Mouse (Mus musculus) granulocyte monocyte progenitor cell, adult 5-6 weeks (primary cell): ENCODE data around the gene Map3k11. TPM values are rescaled to one million over a fixed set of nuclear protein-coding genes. Genes with fewer than 3 reads are reported as not detected.
A peak's percentile ranks its signal among the peaks of the same experiment; 100 is the strongest.

Experiments
- ATAC-seq: replicated peaks from 2 replicates; pipeline ENCODE4 v1.8.0; 2016; ENCODE audit warnings: mild to moderate bottlenecking, moderate TSS enrichment, inconsistent platforms; ENCODE audit not compliant: poor library complexity, severe bottlenecking
- total RNA-seq, 2 experiments: library from RNA; stranded (forward) in 1 of 2; stranded (reverse) in 1 of 2; fragments of 200-712, 200-1000 nt in 1 of 2; fragments of >200 nt in 1 of 2; fragmentation: Nextera tagmentation in 1 of 2; gene quantifications; 2 replicates each; pipeline ENCODE4 v1.2.3; 2014 to 2017

Gene Map3k11
- total RNA-seq (2014; fragmentation: Nextera tagmentation) = 23.0 and 30.4 TPM in 2 replicates
- total RNA-seq (2017) = 21.9 and 22.2 TPM in 2 replicates

GRCm38 (mm10) chr19:5688200-5689087, at the start of gene Map3k11, which contains the start of gene Pcnx3:
Gene Map3k11 (plus strand): TSS chr19:5688742.
Gene Pcnx3 (minus strand): TSS chr19:5688908.
- ATAC-seq = peak; percentile 59

- no peak for ATAC-seq
Measured at GRCm38 (mm10) chr19:5640339-5640738, 48.2 kb upstream of the Map3k11 start.

- no peak for ATAC-seq
Measured at GRCm38 (mm10) chr19:5641021-5641420, 47.5 kb upstream of the Map3k11 start.

GRCm38 (mm10) chr19:5641641-5642040, 46.9 kb upstream of the Map3k11 start:
- no peak for ATAC-seq

- ATAC-seq = no peak
Measured at GRCm38 (mm10) chr19:5645280-5645679, 43.3 kb upstream of the Map3k11 start.

GRCm38 (mm10) chr19:5646731-5647330, 41.7 kb upstream of the Map3k11 start:
- ATAC-seq = no peak

GRCm38 (mm10) chr19:5647791-5648190, 40.8 kb upstream of the Map3k11 start:
- no peak for ATAC-seq

GRCm38 (mm10) chr19:5648401-5649297, 39.9 kb upstream of the Map3k11 start:
- ATAC-seq = peak; percentile 69

- ATAC-seq = peak; percentile 85
Measured at GRCm38 (mm10) chr19:5649298-5649741, 39.2 kb upstream of the Map3k11 start.

GRCm38 (mm10) chr19:5651502-5652274, 36.9 kb upstream of the Map3k11 start:
- ATAC-seq = no peak

- no peak for ATAC-seq
Measured at GRCm38 (mm10) chr19:5652570-5652969, 36.0 kb upstream of the Map3k11 start.

- ATAC-seq = no peak
Measured at GRCm38 (mm10) chr19:5653969-5654719, 34.4 kb upstream of the Map3k11 start.

- no peak for ATAC-seq
Measured at GRCm38 (mm10) chr19:5654720-5655298, 33.7 kb upstream of the Map3k11 start.

- ATAC-seq = peak; percentile 65
Measured at GRCm38 (mm10) chr19:5660942-5661751, 27.4 kb upstream of the Map3k11 start.

GRCm38 (mm10) chr19:5662310-5662709, 26.2 kb upstream of the Map3k11 start:
- ATAC-seq = no peak

GRCm38 (mm10) chr19:5662981-5663913, 25.3 kb upstream of the Map3k11 start, which contains the start of gene Sipa1:
Gene Sipa1 (minus strand): TSS chr19:5663707.
- peak; percentile 80 for ATAC-seq
